Mouse (Mus musculus): ENCODE measurements around the gene Capzb. TPM values are rescaled to one million over a fixed set of nuclear protein-coding genes. Genes with fewer than 3 reads are reported as not detected.

Capzb gene
- total RNA-seq, 2 experiments from 2014 or later = 444 to 499 TPM

- intact Hi-C loops (cut with DNase I) = loop anchor here (10.0 kb wide), 1 partner anchor 65 kb away; no protein-coding TSS in a partner anchor
- H3K4me3 ChIP-seq = no peak overlapping the region
- peak overlapping the region; percentile 88 for H3K27ac ChIP-seq
- no peak for TF ChIP-seq CTCF (IDR thresholded peaks at IDR 0.05)
- DNase-seq = peak; percentile 46
These were observed 27.0 kb downstream of the Capzb start for GRCm38 (mm10) chr4:139219656-139220055.

GRCm38 (mm10) chr4:139220978-139221377 is 28.3 kb downstream of the Capzb start:
- peak; percentile 63 for DNase-seq
- H3K4me3 ChIP-seq = no peak overlapping the region
- intact Hi-C loops (cut with DNase I) = no loop called here
- H3K27ac ChIP-seq = peak overlapping the region; percentile 88
- TF ChIP-seq CTCF (IDR thresholded peaks at IDR 0.05) = peak; percentile 70

- intact Hi-C loops (cut with DNase I) = no loop called here
- TF ChIP-seq CTCF (IDR thresholded peaks at IDR 0.05) = no peak
- Histone ChIP-seq H3K4me3 (no peak overlapping the region), H3K27ac (peak overlapping the region; percentile 88)
- no peak for DNase-seq
These were observed 29.1 kb downstream of the Capzb start for GRCm38 (mm10) chr4:139221837-139222236.

DNA sequence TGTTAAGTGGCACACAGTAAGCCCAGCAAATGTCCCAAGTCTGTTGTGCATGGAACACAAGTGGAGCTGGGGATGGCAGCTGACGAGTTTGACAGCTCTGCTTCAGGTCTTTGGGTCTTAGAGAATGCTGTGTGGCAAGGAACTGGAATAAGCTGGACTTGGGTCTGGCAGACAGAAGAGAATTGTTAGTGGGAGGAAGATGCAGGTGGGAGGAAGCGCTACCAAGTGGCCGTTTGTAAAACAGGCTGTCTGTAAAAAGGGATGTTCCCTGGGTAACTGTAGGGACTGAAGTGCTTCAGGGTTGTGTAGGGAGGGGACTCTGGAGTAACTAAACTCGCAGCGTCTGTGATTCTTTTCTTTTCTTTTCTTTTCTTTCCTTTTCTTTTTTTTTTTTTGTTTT is 32.4 kb downstream of the Capzb start:
- TF ChIP-seq CTCF (IDR thresholded peaks at IDR 0.05) = no peak
- Histone ChIP-seq H3K4me3 (no peak overlapping the region), H3K27ac (peak overlapping the region; percentile 67)
- no peak for DNase-seq
- intact Hi-C loops (cut with DNase I) = no loop called here

DNA sequence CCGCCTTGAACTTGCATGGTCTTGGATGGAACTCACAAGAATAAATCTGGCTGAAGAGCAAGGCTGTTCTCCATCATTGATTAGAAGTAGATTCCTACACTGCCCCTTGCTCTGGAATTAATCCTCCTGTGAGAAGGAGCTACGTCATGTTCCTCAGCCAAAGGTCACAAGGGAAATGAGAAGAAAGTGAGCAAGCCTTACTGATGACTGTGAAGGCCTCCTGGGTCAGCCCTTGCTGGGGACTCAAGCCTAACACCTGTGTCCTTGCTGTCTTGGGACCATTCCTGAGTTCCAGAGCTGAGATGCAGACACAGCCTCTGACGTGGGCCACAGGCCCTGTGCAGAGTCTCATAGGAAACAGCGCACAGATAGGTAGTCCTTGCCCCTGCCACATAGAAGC is 33.2 kb downstream of the Capzb start:
- no peak overlapping the region for H3K4me3 ChIP-seq
- intact Hi-C loops (cut with DNase I) = no loop called here
- no peak for DNase-seq
- H3K27ac ChIP-seq = peak overlapping the region; percentile 71
- TF ChIP-seq CTCF (IDR thresholded peaks at IDR 0.05) = no peak

DNA sequence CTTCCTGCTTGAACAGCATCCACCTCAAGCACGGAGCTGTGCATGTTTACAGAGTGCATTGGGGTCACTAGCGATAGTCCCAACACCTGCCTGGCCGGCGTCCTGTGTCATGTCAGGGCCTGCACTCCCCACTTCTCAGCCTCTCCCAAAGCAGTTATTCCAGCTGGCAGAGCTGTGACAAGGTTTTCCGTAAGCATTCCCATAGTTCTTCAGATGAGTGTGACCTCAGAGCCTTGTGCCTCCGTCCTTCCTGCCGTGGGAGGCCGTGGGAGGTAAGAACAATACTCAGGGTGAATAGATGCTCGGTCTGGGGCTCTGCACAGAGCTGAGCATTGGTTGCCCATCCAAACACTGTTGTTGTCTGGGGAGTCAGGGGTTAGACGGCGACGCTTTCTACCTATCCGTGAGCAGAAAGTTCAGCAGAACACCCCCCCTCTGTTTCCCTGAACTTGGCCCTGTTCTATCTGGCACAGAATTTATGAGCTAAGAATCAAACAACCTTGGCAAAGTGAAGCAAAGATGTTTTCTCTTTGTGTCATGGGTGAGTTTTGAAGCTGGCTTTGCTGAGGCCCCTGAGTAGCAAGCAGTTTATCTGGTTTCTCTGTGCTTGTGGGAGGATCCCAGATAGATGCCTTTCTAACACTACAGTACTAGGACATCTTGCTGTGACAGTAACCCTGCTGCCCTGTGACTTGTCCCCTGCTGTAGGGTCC is 34.0 kb downstream of the Capzb start:
- TF ChIP-seq CTCF (IDR thresholded peaks at IDR 0.05) = no peak
- H3K27ac ChIP-seq = peak overlapping the region; percentile 71

GRCm38 (mm10) chr4:139227923-139228322 is 35.2 kb downstream of the Capzb start:
- TF ChIP-seq CTCF (IDR thresholded peaks at IDR 0.05) = no peak
- Histone ChIP-seq H3K4me3 (no peak overlapping the region), H3K27ac (peak overlapping the region; percentile 71)
- intact Hi-C loops (cut with DNase I) = no loop called here
- DNase-seq = no peak

More for the DNA sequence above, 34.0 kb downstream of the Capzb start:
- H3K4me3 ChIP-seq = no peak overlapping the region; the same call in 1 of the 2 replicates
- intact Hi-C loops (cut with DNase I) = no loop called here
- DNase-seq = no peak

- Histone ChIP-seq H3K27ac (peak overlapping the region; percentile 71; the same call in 1 of the 2 replicates), H3K4me3 (no peak overlapping the region)
- intact Hi-C loops (cut with DNase I) = no loop called here
- no peak for DNase-seq
- TF ChIP-seq CTCF (IDR thresholded peaks at IDR 0.05) = no peak
These were observed 36.6 kb downstream of the Capzb start for GRCm38 (mm10) chr4:139229271-139229670.

DNA sequence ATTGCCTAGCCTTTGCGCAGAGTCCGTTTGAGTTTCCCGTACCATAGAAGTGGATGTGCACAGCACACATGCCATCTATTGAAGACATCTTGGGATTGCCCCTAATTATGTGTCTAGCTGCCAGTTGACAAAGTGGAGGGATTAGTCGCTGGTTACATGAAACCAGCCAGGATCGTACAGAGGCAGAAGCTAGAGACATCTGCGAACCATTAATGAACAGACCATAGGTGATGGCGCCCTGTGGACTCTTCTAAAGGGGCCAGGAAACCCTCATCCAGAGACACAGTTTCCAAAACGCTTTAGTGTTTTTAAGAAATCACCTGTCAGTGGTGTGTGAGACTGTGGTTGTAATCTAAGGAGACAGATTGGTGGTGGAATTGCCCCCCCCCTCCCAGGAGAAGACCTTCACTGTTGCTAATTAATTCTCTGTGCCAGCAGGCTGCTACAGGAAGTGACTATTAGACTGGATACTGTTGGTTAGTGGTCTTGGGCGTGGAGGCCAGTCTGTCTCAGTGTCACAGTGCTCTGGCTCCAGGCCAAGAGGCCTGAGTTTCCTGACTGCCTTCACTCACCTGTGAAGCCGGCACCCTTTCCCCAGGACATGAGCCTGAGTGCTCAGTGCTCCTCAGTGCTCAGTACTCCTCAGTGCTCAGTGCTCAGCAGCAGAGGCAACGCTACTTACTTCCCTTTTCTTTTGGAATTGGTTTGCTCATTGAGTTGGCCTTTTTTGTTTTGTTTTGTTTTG is 37.8 kb downstream of the Capzb start:
- intact Hi-C loops (cut with DNase I) = loop anchor here (5.0 kb wide), 1 partner anchor 33 kb away; no protein-coding TSS in a partner anchor
- peak overlapping the region; percentile 90 for H3K27ac ChIP-seq
- no peak overlapping the region for H3K4me3 ChIP-seq
- peak; percentile 64 for DNase-seq
- no peak for TF ChIP-seq CTCF (IDR thresholded peaks at IDR 0.05)

DNA sequence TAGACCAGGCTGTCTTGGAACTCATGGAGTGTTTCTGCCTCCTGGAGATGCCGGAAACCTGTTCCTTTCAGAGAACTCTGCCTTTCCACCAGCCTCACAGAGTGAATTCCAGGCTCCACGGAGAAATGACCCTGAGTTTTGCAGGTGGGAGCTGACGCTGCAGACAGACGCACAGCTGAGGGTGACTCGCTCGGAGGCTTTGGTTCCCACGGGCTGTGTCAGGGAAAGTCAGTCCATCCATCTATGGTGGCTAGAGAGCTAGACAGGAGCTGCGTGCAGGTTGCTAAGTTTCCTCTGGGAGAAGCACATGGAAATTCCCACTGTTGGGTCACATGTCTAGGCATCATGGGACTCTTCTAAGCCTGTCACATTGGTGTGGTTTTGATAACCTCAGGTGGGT is 38.5 kb downstream of the Capzb start:
- no peak for TF ChIP-seq CTCF (IDR thresholded peaks at IDR 0.05)
- DNase-seq = no peak
- intact Hi-C loops (cut with DNase I) = loop anchor here (5.0 kb wide), 1 partner anchor 34 kb away; no protein-coding TSS in a partner anchor
- H3K27ac ChIP-seq = peak overlapping the region; percentile 90
- H3K4me3 ChIP-seq = peak overlapping the region; percentile 5; the same call in 1 of the 2 replicates

DNA sequence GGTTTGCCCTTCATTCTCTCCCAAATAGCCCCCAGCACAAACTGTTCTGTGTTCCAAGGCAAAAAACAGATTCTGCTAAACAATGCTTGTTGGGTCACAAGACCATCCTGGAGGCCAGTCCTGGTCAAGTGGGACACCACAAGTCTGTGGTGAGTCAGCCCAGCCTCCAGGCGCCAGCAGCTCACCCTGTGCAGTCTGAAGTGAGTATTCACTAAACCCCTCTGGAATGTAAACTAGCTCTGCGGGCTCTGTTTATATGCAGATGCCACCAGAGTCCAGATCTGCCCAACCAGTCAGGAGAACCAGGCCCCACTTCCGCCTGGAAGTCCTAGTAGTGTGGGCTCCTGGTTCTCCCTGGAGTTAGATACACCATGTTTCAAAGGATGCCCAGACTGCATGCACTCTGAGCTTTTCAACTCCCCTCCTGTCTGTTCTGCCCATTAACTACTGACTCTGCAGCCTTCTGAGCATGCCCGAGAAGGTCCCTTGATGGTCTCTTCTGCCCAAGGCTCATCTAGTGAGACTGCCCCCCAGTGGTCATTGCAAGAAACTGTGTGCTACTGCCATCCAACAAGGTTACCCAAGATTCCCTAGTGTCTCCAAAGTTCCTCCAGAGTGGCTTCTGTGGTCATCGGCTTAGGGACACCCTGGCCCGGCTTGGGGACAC is 39.9 kb downstream of the Capzb start:
- intact Hi-C loops (cut with DNase I) = loop anchor here (5.0 kb wide), 1 partner anchor 35 kb away; no protein-coding TSS in a partner anchor
- peak; percentile 78 for TF ChIP-seq CTCF (IDR thresholded peaks at IDR 0.05)
- peak overlapping the region; percentile 90 for H3K27ac ChIP-seq
- peak overlapping the region; percentile 38 for H3K4me3 ChIP-seq
- DNase-seq = peak; percentile 75

GRCm38 (mm10) chr4:139233146-139233495 is 40.4 kb downstream of the Capzb start:
- no peak for TF ChIP-seq CTCF (IDR thresholded peaks at IDR 0.05)
- Histone ChIP-seq H3K27ac (peak overlapping the region; percentile 90), H3K4me3 (peak overlapping the region; percentile 3; the same call in 1 of the 2 replicates)
- intact Hi-C loops (cut with DNase I) = loop anchor here (5.0 kb wide), 1 partner anchor 36 kb away; no protein-coding TSS in a partner anchor
- DNase-seq = peak; percentile 65
